Mouse (Mus musculus) neural tube, embryonic 14.5 days (tissue): ENCODE measurements at regions not wholly inside any gene's neighbourhood (a gene's known extent, or its start where the extent isn't known, plus 50 kb on each side); places are given as distances from the start of the nearest gene placed in this dataset.

Experiments
- ATAC-seq: fragments of 200-750 bp; cut with Nextera tagmentation; 2 replicates; pipeline ENCODE4 v1.8.0; 2017; ENCODE audit warnings: low read depth, mild to moderate bottlenecking, moderate TSS enrichment, moderate library complexity
- H3K27ac ChIP-seq: fragments of 300-500 bp; sonication (generic); 2 replicates; pipeline ENCODE4 v1.5.1; 2014; ENCODE audit warnings: low read depth, mild to moderate bottlenecking, control low read depth, low read length, moderate library complexity, mixed read lengths
- H3K27me3 ChIP-seq: fragments of 300-500 bp; sonication (generic); 2 replicates; pipeline ENCODE4 v1.6.1; 2014; ENCODE audit warnings: low read length; ENCODE audit not compliant: control insufficient read depth, insufficient read depth
- H3K36me3 ChIP-seq: fragments of 300-500 bp; sonication (generic); 2 replicates; pipeline ENCODE4 v1.6.1; 2014; ENCODE audit warnings: low read length, mixed read lengths; ENCODE audit not compliant: control insufficient read depth, insufficient read depth
- H3K4me1 ChIP-seq: fragments of 300-500 bp; sonication (generic); 2 replicates; pipeline ENCODE4 v1.6.1; 2014; ENCODE audit warnings: low read length; ENCODE audit not compliant: control insufficient read depth, insufficient read depth
- H3K4me2 ChIP-seq: fragments of 300-500 bp; sonication (generic); 2 replicates; pipeline ENCODE4 v1.6.1; 2014; ENCODE audit warnings: mild to moderate bottlenecking, low read depth, low read length, control low read depth
- H3K4me3 ChIP-seq: fragments of 300-500 bp; sonication (generic); 2 replicates; pipeline ENCODE4 v1.5.1; 2014; ENCODE audit warnings: low read depth, low read length, control low read depth, mixed read lengths
- H3K9ac ChIP-seq: fragments of 300-500 bp; sonication (generic); replicated peaks from 2 replicates; pipeline ENCODE4 v1.6.1; 2014; ENCODE audit warnings: low read depth, mild to moderate bottlenecking, control low read depth, low read length, mixed read lengths
- H3K9me3 ChIP-seq: fragments of 300-500 bp; sonication (generic); 2 replicates; pipeline ENCODE4 v1.6.1; 2016; ENCODE audit warnings: low read length; ENCODE audit not compliant: control insufficient read depth
- WGBS: fragments of 180-500 bp; shearing (Covaris S2); extraction: QIAGEN DNeasy Blood & Tissue Kit; methylation state at CpG from one replicate; pipeline ENCODE4 v1.1.7; 2014; 5-methylcytosine and 5-hydroxymethylcytosine counted together

- Histone ChIP-seq H3K27me3 (no peaks in the 10 kb centered on the region), H3K36me3 (no peaks in the 10 kb centered on the region), H3K4me1 (no peaks in the 10 kb centered on the region), H3K4me2 (no peak overlapping the region), H3K4me3 (no peak overlapping the region), H3K27ac (no peak overlapping the region), H3K9me3 (no peaks in the 10 kb centered on the region), H3K9ac (no peak overlapping the region)
- no peak for ATAC-seq
Measured at GRCm38 (mm10) chr3:80631391-80631790, 171.2 kb downstream of the Gria2 start.

- no peak overlapping the region for H3K9ac ChIP-seq
- H3K4me1 ChIP-seq = no peaks in the 10 kb centered on the region
- no peaks in the 10 kb centered on the region for H3K27me3 ChIP-seq
- no peaks in the 10 kb centered on the region for H3K9me3 ChIP-seq
- no peak overlapping the region for H3K4me2 ChIP-seq
- ATAC-seq = no peak
- H3K4me3 ChIP-seq = no peak overlapping the region
- 63% methylated on average over 2 of the region's 2 CpGs for WGBS
- no peaks in the 10 kb centered on the region for H3K36me3 ChIP-seq
- H3K27ac ChIP-seq = no peak overlapping the region
Measured at GRCm38 (mm10) chr3:80610414-80610813, 192.2 kb downstream of the Gria2 start.

GRCm38 (mm10) chr3:80608467-80608866 lies 194.2 kb downstream of the Gria2 start:
- 27% methylated on average over 4 of the region's 4 CpGs for WGBS
- no peaks in the 10 kb centered on the region for H3K36me3 ChIP-seq
- no peak overlapping the region for H3K4me3 ChIP-seq
- ATAC-seq = no peak
- no peaks in the 10 kb centered on the region for H3K27me3 ChIP-seq
- H3K27ac ChIP-seq = no peak overlapping the region
- no peak overlapping the region for H3K9ac ChIP-seq
- no peaks in the 10 kb centered on the region for H3K9me3 ChIP-seq
- H3K4me1 ChIP-seq = no peaks in the 10 kb centered on the region
- no peak overlapping the region for H3K4me2 ChIP-seq

DNA sequence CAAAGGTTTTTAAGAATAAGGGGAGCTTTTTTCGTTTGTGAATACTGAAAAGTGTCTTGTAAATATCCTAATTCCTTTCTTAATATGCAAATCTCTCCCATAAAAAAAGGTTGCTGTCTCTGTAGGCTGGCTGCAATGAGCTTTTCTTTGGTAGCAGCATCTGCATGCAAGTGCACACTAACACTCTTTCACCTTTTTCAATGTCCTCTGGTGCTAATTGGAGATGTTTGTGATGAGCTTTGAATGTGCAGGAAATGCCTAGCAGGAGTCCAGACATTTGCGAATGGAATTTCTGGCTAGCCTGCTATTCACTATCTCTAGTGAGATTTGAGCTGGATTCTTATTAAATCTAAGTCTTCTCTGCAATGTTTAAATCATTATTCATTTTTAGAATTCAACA lies 194.8 kb downstream of the Gria2 start:
- H3K4me1 ChIP-seq = no peaks in the 10 kb centered on the region
- WGBS = 22% methylated on average over 2 of the region's 2 CpGs
- no peaks in the 10 kb centered on the region for H3K36me3 ChIP-seq
- H3K4me2 ChIP-seq = no peak overlapping the region
- no peak overlapping the region for H3K27ac ChIP-seq
- H3K9ac ChIP-seq = no peak overlapping the region
- H3K27me3 ChIP-seq = no peaks in the 10 kb centered on the region
- no peaks in the 10 kb centered on the region for H3K9me3 ChIP-seq
- no peak overlapping the region for H3K4me3 ChIP-seq
- no peak for ATAC-seq

DNA sequence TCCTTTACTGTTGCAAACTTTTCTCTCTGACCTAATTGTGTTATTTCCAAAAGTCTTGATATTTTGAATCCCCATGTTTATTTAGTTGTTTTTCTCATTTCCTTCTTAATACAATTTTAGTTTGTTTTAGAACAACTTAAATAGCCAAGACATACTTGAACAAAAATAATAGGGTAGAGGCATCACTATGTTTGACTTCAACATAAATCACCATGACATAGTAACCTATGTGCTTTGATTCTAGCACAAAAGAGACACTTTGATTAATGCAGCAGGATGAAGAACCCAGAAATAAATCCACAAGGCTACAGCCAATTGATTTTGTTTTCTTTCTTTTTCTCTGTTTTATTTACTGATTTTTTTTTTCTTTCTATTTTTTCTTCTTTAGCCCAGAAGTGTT lies 205.1 kb downstream of the Gria2 start:
- no peak for ATAC-seq

GRCm38 (mm10) chr3:80567514-80567913 lies 235.1 kb downstream of the Gria2 start:
- H3K27ac ChIP-seq = no peak overlapping the region
- no peak for ATAC-seq
- H3K4me2 ChIP-seq = no peak overlapping the region

More for the DNA sequence above, 205.1 kb downstream of the Gria2 start:
- H3K9me3 ChIP-seq = no peaks in the 10 kb centered on the region
- no peaks in the 10 kb centered on the region for H3K27me3 ChIP-seq
- H3K9ac ChIP-seq = no peak overlapping the region
- no peaks in the 10 kb centered on the region for H3K4me1 ChIP-seq
- H3K36me3 ChIP-seq = no peaks in the 10 kb centered on the region
- no peak overlapping the region for H3K4me2 ChIP-seq
- H3K4me3 ChIP-seq = no peak overlapping the region
- H3K27ac ChIP-seq = no peak overlapping the region

GRCm38 (mm10) chr3:80566236-80566635 lies 236.4 kb downstream of the Gria2 start:
- WGBS = 62% methylated on average over 3 of the region's 3 CpGs
- H3K9me3 ChIP-seq = no peaks in the 10 kb centered on the region
- H3K4me2 ChIP-seq = no peak overlapping the region
- no peak overlapping the region for H3K27ac ChIP-seq
- no peaks in the 10 kb centered on the region for H3K27me3 ChIP-seq
- no peak overlapping the region for H3K9ac ChIP-seq
- no peak for ATAC-seq
- no peaks in the 10 kb centered on the region for H3K36me3 ChIP-seq
- no peaks in the 10 kb centered on the region for H3K4me1 ChIP-seq
- H3K4me3 ChIP-seq = no peak overlapping the region

More at GRCm38 (mm10) chr3:80567514-80567913, 235.1 kb downstream of the Gria2 start:
- Histone ChIP-seq H3K36me3 (no peaks in the 10 kb centered on the region), H3K4me3 (no peak overlapping the region), H3K9me3 (no peaks in the 10 kb centered on the region), H3K4me1 (no peaks in the 10 kb centered on the region), H3K27me3 (no peaks in the 10 kb centered on the region), H3K9ac (no peak overlapping the region)

- Histone ChIP-seq H3K4me1 (no peaks in the 10 kb centered on the region), H3K36me3 (no peaks in the 10 kb centered on the region), H3K27ac (no peak overlapping the region), H3K9me3 (no peaks in the 10 kb centered on the region), H3K4me2 (no peak overlapping the region), H3K4me3 (no peak overlapping the region), H3K9ac (no peak overlapping the region), H3K27me3 (no peaks in the 10 kb centered on the region)
- no peak for ATAC-seq
Measured at GRCm38 (mm10) chr3:80546151-80546695, 256.4 kb downstream of the Gria2 start.

GRCm38 (mm10) chr3:80543783-80544182 lies 258.9 kb downstream of the Gria2 start:
- H3K4me1 ChIP-seq = no peaks in the 10 kb centered on the region
- H3K9ac ChIP-seq = no peak overlapping the region
- no peak overlapping the region for H3K4me3 ChIP-seq
- H3K27me3 ChIP-seq = no peaks in the 10 kb centered on the region
- H3K36me3 ChIP-seq = no peaks in the 10 kb centered on the region
- no peak for ATAC-seq
- no peak overlapping the region for H3K4me2 ChIP-seq
- no peak overlapping the region for H3K27ac ChIP-seq
- H3K9me3 ChIP-seq = no peaks in the 10 kb centered on the region
- 57% methylated on average over 1 of the region's 1 CpGs for WGBS

GRCm38 (mm10) chr3:80541382-80541781 lies 261.3 kb downstream of the Gria2 start:
- Histone ChIP-seq H3K36me3 (no peaks in the 10 kb centered on the region), H3K9me3 (no peaks in the 10 kb centered on the region), H3K4me3 (no peak overlapping the region), H3K27ac (no peak overlapping the region), H3K4me1 (no peaks in the 10 kb centered on the region), H3K27me3 (no peaks in the 10 kb centered on the region), H3K9ac (no peak overlapping the region), H3K4me2 (no peak overlapping the region)
- no peak for ATAC-seq
